Mouse (Mus musculus) kidney, adult 18-20 months (tissue): ENCODE results near the gene Snrpc.

ENCODE experiments used
- DNase-seq: peaks from one replicate; pipeline ENCODE4 v3.0.0; 2021

Snrpc gene

GRCm38 (mm10) chr17:27866737-27867136, 28.8 kb downstream of the Snrpc start:
- no peak for DNase-seq

DNA sequence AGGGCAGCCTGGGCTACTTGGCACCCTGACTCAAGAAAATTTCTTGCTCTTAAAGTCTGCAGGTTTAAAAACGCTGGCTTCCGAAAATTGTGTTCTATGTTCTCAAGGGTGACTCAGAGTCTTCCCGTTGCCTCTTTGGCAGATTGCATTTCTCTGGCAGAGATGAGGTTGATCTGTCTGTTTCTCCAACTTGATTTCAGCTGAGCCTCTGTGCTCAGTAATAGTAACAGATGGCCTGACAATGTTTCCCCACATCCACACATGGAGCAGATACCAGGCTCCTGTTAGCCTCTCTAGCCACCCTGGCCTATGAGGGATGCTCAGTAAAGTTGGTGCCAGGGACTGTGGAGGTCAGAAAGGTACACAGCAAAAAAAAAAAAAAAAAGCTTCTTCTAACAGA, 33.9 kb downstream of the Snrpc start:
- no peak for DNase-seq

DNA sequence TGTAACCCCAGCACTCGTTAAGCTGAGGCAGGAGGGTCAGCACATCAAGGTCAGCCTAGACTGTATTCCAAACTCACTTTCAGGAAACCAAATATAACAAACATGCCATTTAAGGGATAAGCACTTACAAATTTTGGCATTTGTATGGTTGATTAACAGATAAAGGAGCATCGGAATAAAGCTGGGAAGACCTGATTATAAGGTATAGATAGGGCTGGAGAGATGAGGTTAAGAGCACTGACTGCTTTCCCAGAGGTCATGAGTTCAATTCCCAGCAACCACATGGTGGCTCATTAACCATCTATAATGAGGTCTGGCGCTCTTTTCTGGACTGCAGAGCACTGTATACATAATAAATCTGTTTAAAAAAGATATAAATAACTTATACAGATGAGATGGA, 35.6 kb downstream of the Snrpc start:
- no peak for DNase-seq

DNA sequence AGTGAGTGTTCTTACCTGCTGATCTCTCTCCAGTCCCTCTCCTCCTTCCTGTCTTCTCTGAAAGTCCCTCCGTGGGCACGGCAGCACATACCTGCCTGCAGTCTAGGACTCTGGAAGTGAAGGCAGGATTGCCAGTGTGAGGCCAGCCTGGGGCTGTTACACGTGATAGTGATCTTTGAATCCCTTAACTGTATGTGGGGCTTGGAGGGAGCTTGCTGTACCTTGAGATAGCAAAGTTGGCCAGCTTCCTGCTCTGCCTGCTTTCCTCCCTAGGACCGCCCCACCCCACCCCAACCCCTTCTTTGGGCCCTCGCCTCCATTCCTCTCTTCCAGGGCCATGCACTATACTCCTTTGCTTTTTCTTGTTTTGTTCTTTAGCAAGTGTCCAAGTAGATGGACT, 36.6 kb downstream of the Snrpc start:
- DNase-seq = no peak

- peak; percentile 11 for DNase-seq
These were observed 43.6 kb downstream of the Snrpc start for GRCm38 (mm10) chr17:27881518-27881917.

DNA sequence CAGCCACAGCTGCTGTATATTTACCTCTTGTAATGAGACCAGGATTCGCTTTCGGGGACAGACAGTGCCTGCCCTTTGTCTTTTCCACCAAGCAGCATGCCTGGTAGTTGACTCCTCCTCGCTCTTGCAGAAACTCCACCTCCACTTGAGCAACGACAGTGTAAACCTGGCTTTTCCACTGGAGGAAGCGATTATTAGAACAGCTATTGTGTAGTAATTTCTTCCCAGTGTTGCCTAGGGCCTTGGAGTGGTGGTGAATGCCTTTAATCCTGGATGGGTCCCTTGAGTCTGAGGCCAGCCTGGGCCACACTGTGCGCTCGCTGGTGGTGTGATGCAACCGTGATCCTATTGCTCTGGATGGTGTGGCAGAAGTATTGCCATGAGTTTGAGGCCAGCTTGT, 45.2 kb downstream of the Snrpc start:
- DNase-seq = no peak

DNA sequence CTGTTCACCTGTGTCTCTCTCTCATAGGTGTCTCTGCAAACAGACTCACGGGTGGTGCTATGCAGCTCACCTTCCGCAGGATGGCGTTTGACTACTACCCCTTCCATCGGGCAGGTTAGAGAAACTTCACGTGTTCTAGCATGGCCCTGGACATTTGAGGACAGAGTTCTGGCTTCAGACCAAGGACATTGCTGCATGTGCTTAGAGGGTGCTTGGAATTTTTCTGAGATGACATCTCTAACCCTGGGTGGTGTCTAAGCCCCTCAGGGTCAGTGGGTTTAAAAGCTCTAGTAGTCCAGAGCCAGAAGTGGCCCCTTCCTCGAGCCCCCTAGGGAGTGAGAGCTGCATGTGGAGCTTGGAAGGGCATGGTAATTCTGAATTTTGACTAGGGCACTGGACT, 46.0 kb downstream of the Snrpc start:
- no peak for DNase-seq

GRCm38 (mm10) chr17:27886499-27887210, 48.7 kb downstream of the Snrpc start:
- no peak for DNase-seq
